Mouse (Mus musculus) layer of hippocampus, postnatal 10 days (tissue): ENCODE measurements around the gene B4galnt1. TPM values are rescaled to one million over a fixed set of nuclear protein-coding genes. Genes with fewer than 3 reads are reported as not detected.
"Not testable (repeated sequence)": the region's sequence is repeated elsewhere in the genome, so short reads cannot be mapped to it uniquely, and the experiment has no call there.

Source experiments
- DNase-seq, 2 experiments: peaks; one replicate each; pipeline ENCODE4 v3.0.0; 2021; ENCODE audit warnings: low spot score in 2 of 2
- long read RNA-seq: library from polyadenylated mRNA; stranded (forward); transcript quantifications from one replicate; pipeline ENCODE4 v2.0.0, GENCODE M21; 2023
- total RNA-seq, 2 experiments: library from RNA; stranded (reverse); gene quantifications; 2 replicates each; pipeline ENCODE4 v1.2.3; 2021

B4galnt1 gene
- 100 to 1,000 TPM; 107 to 116 TPM for total RNA-seq
- long read RNA-seq, transcript B4galnt1-201 (11 exons, 2,395 nt): major isoform, 72 of 125 reads
- long read RNA-seq, partial matches to known transcripts: 33 of 125 reads
- long read RNA-seq, other reads (novel, unspliced or antisense): 19 of 125 reads

DNA sequence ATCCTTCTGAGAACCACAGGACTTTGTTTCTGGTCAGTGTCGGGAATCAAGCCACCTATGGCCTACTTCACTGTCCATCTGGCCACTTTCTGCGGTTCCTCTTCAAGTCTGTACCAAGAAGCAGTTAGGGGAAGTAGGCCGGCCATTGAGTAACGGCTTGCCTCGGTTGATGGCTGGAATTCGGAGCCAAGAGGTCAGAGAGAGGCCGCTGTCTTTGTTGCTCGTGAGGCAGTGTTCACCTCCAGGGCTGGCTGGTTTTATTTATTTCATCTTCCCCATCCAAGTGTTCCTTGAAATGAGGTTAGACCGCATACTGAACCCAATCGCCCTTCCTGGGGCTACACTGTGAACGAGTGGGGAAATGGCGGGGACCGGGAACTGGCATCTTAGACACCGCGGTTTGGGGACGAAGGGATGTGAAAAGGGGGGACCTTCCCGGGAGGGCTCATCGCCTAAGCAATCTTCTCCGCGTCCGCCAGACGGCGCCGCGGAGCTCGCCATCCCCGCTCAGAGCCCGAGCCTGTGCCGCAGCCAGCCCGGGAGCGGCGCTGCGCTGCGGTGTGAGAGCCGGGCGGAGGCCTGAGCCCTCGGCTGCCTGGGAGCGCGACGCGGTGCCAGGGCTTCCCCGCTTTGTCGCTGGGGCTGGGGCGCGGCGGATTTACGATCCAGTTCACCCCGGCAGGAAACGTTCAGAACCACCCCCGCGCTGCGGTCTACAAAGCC lies at the start of gene B4galnt1:
TSS of gene B4galnt1 (plus strand) at position 595 of the 723 bp plus-strand sequence.
- DNase-seq: peak; percentile 81 to 89

DNA sequence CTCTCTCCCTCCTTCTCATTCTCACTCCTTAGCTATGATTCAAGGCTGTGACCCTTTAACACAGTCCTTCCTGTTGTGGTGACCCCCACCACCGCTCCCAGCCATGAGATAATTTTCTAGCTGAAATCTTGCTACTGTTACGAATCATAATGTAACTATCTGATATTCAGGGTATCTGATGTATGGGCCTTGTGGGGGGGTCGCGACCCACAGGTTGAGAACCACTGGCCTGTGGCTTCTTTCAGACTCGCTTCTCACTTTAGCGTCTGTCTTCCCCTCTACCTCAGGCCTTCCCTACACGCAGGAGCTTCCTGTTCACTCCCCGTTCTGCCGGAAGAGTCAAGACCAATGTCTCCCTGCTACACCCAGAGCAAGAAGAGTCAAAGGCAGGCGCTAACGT lies 46.6 kb upstream of the B4galnt1 start:
- no peak for DNase-seq

GRCm38 (mm10) chr10:127119229-127119628 lies 45.8 kb upstream of the B4galnt1 start:
- no peak for DNase-seq

- DNase-seq: peak in 1 of 2 experiments; percentile 37
These were observed 44.5 kb upstream of the B4galnt1 start for GRCm38 (mm10) chr10:127120301-127121065.

DNA sequence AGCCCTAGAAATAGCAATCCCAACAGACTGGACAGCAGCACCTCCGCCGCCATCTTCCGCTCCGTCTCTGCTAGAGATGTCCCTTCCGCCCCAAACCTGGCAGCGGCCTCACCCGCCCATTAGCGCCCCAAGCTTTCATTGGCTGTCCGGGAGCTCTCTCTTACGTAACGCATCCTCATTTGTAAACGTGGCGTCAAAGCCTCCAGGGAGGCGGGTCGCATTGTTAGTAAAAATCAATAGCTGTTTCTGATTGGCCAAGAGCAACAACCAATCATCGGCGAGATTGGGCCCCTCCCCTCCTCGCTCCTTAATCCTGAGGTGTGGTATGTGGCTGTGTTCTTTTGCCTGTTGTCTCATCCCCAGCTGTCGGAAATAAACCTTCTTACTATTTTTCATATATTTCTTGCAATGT lies 44.0 kb upstream of the B4galnt1 start, which contains the start of gene Os9:
TSS of gene Os9 (minus strand) at position 66 of the 412 bp plus-strand sequence.
- DNase-seq: peak; percentile 94 to 95

DNA sequence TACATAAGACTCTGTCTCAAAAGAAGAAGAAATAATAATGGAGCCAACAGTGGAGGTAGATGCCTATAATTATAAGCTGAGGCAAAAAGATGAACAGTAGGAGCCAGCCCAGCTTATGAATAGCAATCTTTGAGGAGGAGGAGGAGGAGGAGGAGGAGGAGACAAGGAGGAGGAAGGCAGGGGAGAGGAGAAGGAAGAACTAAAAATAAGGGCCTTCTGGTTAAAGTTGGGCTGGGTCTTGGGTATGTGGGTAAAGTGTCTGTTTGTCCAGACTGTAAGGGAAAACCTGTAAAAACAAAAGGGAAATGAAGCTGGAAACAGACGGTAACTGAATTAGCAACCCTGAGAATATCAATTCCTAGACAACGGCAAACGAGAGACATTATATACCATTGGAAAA lies 43.0 kb upstream of the B4galnt1 start:
- DNase-seq: no peak

DNA sequence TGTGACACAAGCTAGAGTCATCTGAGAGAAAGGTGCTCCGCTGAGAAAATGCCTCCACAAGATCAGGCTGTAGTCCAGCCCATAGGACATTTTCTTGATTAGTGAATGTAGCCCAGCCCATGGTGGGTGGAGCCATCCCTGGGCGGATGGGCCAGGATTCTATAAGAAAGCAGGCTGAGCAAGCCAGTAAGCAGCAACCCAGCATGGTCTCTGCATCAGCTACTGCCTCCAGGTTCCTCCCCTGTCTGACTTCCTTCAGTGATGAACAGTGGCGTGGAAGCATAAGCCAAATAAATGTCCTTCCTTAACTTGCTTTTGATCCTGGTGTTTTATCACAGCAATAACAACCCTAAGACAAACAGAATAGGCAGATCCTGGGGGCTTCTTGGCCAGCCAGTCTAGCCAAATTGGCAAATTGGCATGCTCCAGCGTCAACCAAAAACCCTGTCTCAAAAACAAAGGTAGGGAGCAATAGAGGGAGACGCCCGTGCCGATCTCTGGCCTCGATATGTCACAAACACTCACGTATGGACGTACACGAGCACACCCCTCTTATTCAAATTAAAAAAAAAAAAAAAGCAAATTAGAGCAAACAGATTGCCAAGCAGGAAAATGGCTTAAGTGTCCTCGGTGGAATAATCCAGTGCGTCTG lies 42.1 kb upstream of the B4galnt1 start:
- DNase-seq: peak in 1 of 2 experiments; percentile 32

DNA sequence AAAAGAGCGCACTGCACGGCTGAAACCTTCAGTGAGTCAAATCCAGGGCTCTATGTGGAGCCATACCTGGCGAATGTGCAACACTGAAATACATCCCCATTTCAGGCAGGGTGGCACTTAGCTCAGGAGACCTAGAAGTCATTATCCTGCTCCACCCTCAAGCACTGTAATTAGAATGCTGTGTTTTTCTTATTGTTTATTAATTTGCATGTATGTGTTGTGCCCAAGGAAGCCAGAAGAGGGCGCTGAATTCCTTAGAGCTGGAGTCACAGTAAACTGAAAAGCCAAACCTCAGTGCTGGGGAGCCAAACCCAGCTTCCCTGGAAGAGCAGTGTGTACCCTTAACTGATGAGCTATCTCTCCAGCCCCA lies 41.6 kb upstream of the B4galnt1 start:
- DNase-seq: peak; percentile 77 to 79

DNA sequence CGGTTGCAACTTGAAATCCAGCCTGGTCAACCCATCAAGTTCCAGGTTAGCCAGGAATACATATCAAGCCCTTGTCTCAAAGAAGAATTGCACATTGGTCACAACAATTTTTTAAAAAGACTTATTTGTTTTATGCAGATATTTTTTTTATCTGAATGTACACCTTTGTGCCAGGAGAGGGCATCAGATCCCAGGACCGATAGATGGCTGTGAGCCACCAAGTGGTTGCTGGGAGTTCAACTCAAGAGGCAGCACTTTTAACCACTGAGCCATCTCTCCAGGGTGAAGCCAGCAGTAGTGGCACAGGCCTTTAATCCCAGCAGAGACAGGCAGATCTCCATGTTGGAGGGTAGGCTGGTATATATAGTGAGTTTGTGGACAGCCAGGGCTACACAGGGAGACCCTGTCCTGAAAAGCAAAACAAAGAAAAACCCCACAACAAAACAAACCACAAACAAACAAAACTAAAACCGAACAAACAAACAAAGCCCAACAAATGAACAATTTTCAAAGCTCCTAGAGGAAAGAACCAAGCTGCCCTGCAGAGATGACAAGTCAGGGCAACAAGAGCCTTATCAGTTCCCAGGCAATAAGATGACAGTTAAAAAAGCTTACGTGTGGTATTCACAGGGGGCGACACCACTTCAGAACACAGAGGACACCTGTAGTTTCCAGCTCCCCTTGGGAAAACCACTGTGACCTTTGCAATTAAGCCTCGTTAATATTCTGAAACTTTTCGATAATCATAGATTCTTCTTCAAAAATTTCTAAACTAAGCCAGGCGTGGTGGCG lies 39.6 kb upstream of the B4galnt1 start:
- DNase-seq: peak in 1 of 2 experiments; percentile 41

- no peak for DNase-seq
These were observed 38.4 kb upstream of the B4galnt1 start for GRCm38 (mm10) chr10:127126579-127126978.

GRCm38 (mm10) chr10:127127711-127128279 lies 37.2 kb upstream of the B4galnt1 start:
- DNase-seq: no peak

GRCm38 (mm10) chr10:127129431-127129830 lies 35.6 kb upstream of the B4galnt1 start:
- DNase-seq: no peak

- DNase-seq: no peak
These were observed 32.6 kb upstream of the B4galnt1 start for GRCm38 (mm10) chr10:127132469-127132868.

DNA sequence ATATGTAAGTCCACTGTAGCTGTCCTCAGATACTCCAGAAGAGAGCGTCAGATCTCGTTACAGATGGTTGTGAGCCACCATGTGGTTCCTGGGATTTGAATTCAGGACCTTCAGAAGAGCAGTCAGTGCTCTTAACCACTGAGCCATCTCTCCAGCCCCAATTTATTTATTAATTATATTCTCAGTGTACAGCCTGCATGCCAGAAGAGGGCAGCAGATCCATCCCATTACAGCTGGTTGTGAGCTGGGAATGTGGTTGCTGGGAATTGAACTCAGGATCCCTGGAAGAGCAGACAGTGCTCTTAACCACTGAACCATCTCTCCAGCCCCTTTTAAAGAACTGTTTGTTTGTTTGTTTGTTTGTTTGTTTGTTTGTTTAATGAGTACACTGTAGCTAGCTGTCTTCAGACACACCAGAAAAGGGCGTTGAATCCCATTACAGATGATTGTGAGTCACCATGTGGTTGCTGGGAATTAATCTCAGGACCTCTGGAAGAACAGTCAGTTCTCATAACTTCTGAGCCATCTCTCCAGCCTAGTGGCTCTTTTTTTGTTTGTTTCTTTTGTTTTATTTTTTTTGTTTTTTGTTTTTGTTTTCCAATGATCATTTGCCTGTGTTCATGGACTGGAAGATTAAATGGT lies 30.5 kb upstream of the B4galnt1 start:
- DNase-seq: not testable (repeated sequence)

DNA sequence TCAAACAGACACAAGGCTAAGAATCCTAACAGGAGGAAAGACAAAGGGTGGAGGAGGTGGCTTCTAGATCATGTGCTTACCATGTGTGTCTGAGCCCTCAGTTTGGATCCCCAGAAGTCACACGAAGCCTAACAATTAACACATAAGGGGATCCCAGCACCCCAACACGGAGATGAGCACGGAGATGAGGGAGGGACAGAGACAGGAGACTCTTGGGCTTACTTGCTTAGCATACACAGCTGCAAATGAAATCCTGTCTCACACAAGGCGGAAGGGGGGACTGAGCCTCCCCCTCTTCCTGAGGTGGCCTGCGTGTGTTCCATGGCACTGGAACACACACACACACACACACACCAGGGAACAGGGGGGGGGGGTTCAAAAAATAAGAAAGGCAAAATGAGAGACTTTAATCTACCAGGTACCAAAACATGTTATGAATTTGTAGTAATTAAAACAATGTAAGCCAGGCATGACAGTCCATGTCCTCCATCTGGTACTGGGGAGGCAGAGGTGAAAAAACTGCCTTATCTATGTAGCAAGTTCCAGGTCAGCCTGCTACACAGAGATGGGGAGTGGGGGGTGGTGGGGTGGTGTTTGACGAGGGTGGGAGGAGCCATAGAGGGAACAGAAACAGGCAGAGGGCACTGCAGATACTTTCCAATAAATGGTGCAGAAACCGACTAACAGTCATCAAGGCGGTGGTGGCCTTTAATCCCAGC lies 29.7 kb upstream of the B4galnt1 start:
- no peak for DNase-seq

DNA sequence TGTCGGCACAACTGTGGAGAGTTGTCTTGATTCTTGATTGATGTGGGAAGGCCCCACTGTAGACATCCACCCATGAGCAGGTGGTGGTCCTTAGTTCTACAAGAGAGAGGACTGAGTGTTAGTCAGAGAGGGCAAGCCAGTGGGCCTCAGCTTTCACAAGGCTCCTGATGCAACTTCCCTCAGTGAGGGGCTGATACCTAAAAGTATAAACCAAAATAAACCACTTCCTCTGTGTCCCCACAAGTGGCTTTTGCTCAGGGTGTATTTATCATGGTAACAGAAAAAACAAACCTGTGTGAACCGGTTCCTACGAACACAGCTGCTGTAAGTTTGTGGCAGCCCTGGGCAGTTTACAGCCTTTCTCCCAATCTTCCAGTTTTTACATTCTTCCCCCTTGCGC lies 28.5 kb upstream of the B4galnt1 start:
- DNase-seq: no peak

- no peak for DNase-seq
These were observed 27.1 kb upstream of the B4galnt1 start for GRCm38 (mm10) chr10:127137896-127138295.

DNA sequence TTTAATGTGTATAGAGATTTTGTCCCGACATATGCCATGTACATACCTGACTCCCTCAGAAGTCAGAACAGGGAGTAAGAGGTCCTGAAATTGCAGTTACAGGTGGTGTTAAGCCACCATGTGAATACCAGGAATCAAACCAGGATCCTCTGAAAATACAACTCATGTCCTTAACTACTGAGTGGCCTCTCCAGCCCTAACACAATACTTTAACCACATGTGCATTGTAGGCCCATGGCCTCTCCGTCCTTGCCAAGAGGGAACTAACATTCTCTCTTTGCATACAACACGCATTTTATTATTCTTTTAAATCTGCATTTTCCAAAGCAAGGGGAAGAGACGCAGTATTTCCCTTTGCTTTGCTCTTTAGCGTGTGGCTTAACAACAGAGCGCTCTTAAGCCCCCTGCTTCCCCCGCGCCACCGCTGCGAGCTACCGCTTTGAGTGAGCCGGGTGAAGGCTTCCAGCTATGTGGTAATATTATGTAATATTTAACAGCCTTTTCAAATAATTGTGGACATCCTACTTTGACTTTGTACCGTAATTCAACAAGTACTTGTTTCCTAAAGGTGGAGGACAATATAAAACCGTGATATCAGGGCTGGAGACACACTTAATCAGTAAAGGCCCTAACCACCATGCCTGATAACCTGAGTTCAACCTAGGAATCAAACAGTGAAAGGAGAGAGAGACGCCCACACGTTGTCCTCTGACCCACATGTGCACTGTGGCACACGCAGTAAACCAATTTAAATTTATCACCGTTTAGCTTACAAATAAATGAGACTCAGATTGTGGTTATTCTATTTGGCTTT lies 26.5 kb upstream of the B4galnt1 start:
- no peak for DNase-seq
